Mouse (Mus musculus) 3T3-L1 (cell line): ENCODE data around the gene Hist1h4i.

Experiments
- DNase-seq: peaks from one replicate; pipeline ENCODE4 v3.0.0-alpha.2; 2015; ENCODE audit warnings: low read depth, low spot score

Hist1h4i gene

DNA sequence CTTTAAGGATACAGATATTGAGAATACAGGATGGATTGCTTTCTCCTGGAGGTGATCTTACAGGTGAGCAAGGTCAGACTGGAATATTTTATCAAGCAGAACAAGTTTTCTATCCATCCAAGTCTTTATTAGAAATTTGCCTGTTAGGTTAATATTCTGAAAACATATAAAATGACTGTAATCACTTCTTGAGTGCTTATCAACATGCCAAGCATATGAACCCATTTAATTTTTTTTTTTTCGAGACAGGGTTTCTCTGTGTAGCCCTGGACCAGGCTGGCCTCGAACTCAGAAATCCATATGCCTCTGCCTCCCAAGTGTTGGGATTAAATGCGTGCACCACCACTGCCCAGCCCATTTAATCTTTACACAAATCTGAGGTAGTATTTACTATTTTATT lies 4.2 kb downstream of the Hist1h4i start:
- peak; percentile 33 for DNase-seq

GRCm38 (mm10) chr13:22036149-22036956 lies 4.8 kb downstream of the Hist1h4i start:
- DNase-seq = peak; percentile 59

GRCm38 (mm10) chr13:22035267-22036148 lies 5.7 kb downstream of the Hist1h4i start, which contains the start of the genes Hist1h2ah and Hist1h2bk:
Gene Hist1h2ah, minus strand, starts transcription at chr13:22035568.
Gene Hist1h2bk, plus strand, starts transcription at chr13:22035870.
- DNase-seq = peak; percentile 97

DNA sequence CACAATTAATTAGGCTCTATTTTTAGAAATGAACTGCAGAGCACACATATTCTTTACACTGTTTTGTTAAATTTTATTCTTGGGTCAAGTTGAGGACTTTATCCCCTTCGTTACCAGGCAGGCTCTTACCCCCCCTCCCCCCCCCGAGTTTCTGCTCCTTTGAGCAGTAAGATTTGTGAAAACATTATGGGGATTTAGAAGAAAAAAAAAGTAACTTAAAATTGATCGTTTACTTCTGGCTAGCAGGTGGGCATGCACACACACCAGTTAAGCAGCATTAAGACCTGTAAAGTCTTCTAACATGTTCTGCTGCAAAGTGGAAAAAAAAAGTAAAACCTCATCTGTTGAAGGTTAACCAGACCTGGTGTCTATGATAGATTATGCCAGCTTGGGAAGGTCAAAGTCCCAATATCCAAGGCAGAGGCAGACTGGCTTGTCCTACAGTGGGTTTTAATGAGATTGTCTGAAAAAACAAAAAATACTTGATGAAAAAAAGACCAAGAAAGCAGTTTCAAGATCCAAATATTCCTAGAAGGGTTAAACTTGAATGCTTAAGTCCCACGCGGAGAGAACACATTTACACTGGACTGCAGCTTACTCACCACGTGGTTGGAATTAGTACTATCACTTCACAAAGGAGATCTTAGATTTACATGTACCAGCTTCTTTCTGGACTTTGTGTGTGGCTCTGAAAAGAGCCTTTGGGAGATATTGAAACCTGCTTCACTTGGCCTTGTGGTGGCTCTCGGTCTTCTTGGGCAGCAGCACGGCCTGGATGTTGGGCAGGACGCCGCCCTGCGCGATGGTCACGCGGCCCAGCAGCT lies 6.5 kb downstream of the Hist1h4i start:
- DNase-seq = peak; percentile 61

DNA sequence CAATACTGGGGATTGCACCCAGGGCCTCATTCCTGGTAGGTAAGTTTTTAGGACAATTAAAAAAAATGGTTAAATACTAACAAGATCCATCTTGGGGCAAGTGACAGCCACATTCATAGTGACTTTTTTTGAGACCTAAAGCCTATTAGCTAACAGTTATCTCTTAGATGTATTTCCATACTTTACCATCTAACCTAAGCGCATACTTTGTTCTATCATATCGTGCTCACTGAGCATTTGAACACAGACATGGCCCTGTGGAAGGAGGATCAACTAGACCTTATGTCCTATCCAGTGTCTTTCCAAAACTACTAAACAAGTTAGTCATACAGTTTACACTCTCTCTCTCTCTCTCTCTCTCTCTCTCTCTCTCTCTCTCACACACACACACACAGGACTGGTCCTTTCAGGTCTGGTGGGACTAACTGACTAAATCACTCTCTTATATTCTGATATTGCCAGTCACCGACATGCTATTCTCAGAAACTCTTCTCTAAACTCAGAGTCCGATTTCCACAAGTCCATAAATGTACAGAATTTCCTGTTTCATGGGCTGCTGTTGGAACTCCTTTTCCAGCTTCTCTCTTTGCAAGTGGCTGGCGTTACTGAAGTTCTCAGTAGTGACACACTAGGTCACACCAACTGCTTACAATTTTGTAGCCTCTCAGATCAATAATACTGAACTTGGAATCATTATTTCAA lies 7.3 kb downstream of the Hist1h4i start:
- peak; percentile 49 for DNase-seq

DNA sequence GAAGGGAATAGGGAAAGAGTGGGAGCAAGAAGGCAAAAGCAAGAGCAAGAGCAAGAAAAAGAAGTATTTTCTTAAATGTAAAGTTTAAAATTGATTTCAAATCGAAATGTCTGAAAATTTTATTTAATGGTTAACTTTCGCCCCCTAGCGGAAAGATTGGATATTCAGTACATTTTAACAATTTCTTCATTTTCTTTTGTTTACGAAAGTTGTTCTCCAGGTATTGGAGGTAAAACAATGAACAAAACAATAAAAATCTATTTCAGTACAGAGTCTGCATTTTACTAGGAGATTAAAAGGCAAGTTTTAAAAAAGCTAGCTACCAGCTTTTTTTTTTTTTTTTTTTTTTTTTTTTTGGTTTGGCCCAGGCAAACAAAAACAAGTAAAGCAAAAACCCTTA lies 10.7 kb downstream of the Hist1h4i start:
- peak; percentile 67 for DNase-seq

- peak; percentile 77 for DNase-seq
Observed at GRCm38 (mm10) chr13:22029928-22030327, 11.2 kb downstream of the Hist1h4i start.

GRCm38 (mm10) chr13:22028673-22029460 lies 12.3 kb downstream of the Hist1h4i start:
- DNase-seq = peak; percentile 97

GRCm38 (mm10) chr13:22026058-22027031 lies 14.8 kb downstream of the Hist1h4i start:
- DNase-seq = peak; percentile 92

- peak; percentile 97 for DNase-seq
Observed at GRCm38 (mm10) chr13:22022241-22022640, 18.9 kb downstream of the Hist1h4i start.

- DNase-seq = peak; percentile 62
Observed at GRCm38 (mm10) chr13:22021581-22021980, 19.6 kb downstream of the Hist1h4i start.

GRCm38 (mm10) chr13:22020901-22021339 lies 20.2 kb downstream of the Hist1h4i start:
- peak; percentile 87 for DNase-seq

DNA sequence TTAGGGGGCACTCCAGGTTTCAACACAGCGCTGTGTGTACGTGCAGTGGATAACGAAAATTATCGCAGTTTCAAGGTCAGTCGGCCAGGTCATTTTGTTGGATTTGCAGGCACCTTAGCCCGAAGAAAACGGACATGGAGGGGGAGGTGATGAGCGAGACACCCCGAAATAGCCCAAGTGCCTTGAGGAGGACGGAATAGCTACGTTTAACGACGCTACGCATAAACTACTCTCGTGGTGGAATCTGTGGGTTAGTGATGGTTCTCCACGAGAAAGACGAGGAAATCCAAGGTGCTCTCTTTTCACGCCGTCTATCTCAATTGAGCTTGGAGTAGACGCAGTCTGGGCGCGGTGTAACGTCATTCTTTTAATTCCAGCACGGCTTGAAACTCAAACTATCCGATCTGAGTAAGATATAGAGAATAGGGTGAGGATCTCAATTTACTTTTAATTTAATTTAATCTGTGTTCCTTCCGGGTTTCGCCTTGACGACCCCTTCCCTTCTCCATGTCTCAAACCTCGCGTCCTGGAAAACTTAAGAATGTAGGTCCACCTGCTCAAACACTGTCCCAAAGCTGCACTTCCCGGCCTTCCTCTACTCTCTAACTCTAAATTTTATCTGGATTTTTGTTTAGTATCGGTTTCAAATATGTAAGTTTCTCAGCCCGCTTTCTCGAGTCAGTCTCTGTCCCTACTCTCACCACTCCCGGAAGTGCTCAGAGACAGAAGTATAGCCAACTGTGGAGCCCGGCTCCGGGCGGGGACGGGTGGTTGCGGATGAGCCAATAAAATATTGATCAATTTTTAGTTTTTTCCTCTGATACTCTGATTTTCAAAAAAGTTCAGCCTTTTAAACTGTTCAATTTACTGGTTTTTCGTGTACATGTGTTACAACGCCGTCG lies 21.0 kb downstream of the Hist1h4i start:
- peak; percentile 61 for DNase-seq

GRCm38 (mm10) chr13:22015479-22016450 lies 25.4 kb downstream of the Hist1h4i start:
- peak; percentile 95 for DNase-seq

GRCm38 (mm10) chr13:22014411-22014845 lies 26.7 kb downstream of the Hist1h4i start:
- DNase-seq = no peak

GRCm38 (mm10) chr13:22013716-22014115 lies 27.4 kb downstream of the Hist1h4i start:
- DNase-seq = no peak
